Mouse (Mus musculus): ENCODE measurements at regions not wholly inside any gene's neighbourhood (a gene's known extent, or its start where the extent isn't known, plus 50 kb on each side); places are given as distances from the start of the nearest gene placed in this dataset.
A peak's percentile ranks its signal among the peaks of the same experiment; 100 is the strongest.

DNA sequence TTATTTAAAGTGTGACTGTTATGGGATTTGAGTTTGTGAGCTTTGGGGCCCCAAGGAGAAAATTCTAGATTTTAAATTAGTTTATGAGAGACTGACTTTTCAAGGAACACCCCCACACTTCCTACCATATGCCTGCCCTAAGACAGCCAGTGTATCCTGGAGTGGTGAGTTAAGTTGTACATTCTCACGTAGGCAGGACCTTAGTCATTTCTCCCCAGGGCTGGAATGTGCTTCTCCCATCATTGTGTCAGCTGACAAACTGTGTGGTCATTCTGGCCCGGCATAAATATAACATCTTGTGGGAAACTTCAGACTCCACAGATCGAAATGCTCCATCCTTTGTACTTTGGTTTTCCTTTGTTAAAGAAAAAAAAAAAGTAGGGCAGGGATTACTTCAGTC lies 73.1 kb upstream of the Tfpi start:
- no peak for DNase-seq (ENCODE audit: extremely low spot score in 1 of 2, low spot score in 2 of 2)
- Histone ChIP-seq H3K4me3 (no peak overlapping the region), H3K27ac (peak overlapping the region; percentile 72; the same call in 1 of the 2 replicates)
- TF ChIP-seq CTCF (IDR thresholded peaks at IDR 0.05), result no peak
- intact Hi-C loops (cut with DNase I), result loop anchor here (5.0 to 10.0 kb wide), 2 partner anchors 87 to 335 kb away; partner anchors contain the start of gene Rtn4rl2

DNA sequence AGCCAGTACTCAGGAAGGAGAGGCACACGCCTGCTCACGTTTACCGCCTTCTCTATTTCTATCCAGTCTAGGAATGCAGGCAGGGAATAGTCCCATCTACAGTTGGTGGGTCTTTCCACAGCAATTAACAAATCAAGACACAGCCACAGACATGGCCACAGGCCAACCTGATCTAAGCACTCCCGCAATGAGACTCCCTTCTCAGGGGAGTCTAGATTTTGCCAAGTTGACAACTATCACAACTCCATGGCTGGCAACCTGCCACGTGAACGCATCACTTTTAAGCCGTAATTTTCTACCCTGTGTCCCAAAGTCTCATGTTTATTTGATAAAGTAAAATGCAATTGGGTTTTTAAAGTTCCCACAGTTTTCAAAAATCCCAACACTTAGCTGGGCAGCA lies 72.0 kb upstream of the Tfpi start:
- TF ChIP-seq CTCF (IDR thresholded peaks at IDR 0.05), result no peak
- no peak for DNase-seq (ENCODE audit: extremely low spot score in 1 of 2, low spot score in 2 of 2)
- Histone ChIP-seq H3K4me3 (no peak overlapping the region), H3K27ac (no peak overlapping the region)
- intact Hi-C loops (cut with DNase I), result no loop called here

DNA sequence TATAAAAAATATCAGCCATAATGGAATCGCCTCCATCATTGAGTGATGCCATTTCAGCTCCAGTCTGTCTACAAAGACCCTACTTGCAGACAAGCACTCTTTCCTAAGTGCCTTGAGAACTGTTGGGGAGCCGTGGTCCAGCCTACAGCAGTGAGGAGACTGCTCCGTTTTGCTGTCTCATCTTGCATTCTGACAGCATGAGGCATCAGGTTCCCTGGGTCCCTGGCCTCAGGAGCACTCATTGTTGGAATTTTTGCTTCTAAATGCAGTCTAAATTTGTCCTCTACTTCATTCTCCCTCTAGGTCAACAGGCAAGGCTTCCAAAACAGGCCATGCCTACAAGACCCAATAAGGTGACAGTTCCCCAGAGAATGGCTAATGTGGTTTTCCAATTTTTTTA lies 69.1 kb upstream of the Tfpi start:
- no peak for DNase-seq (ENCODE audit: extremely low spot score in 1 of 2, low spot score in 2 of 2)
- Histone ChIP-seq H3K4me3 (no peak overlapping the region), H3K27ac (no peak overlapping the region)
- intact Hi-C loops (cut with DNase I), result no loop called here
- no peak for TF ChIP-seq CTCF (IDR thresholded peaks at IDR 0.05)

DNA sequence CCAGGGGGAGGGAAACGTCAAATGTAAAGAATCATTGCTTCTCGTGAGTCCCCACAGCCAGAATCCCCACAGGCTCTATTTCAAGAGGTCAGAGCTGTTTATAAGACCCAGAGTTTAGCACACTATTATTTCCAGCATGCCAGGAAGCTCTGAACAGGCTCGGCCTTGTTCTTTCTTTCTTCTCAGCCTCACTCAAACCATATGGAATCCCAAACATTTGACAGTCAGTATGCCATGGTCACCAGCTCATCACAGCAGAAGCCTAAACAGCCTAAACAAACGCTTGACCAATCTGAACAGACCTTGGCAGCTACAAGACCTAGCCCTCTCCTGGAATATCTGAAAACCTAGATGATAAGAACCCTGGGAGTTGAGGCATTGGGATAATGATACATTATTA lies 68.2 kb upstream of the Tfpi start:
- DNase-seq (ENCODE audit: extremely low spot score in 1 of 2, low spot score in 2 of 2), result no peak
- intact Hi-C loops (cut with DNase I), result no loop called here
- Histone ChIP-seq H3K27ac (no peak overlapping the region), H3K4me3 (no peak overlapping the region)
- no peak for TF ChIP-seq CTCF (IDR thresholded peaks at IDR 0.05)

DNA sequence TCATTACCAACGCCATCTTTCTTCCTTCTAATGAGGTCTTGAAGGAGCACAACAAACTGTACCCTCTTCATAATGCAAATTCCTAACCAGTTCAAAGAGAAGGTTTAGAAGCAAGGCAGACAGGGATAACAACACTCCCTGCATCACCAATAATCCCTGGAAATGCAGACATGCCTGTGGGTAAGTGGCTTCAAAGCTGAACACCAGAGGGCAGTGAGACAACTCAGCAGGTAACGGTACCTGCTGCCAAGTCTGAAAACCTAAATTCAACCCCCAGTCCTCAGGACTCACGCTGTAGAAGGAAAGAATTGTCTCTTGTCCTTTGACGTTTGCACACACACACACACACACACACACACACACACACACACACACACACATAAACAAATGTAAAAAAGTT lies 67.6 kb upstream of the Tfpi start:
- DNase-seq (ENCODE audit: extremely low spot score in 1 of 2, low spot score in 2 of 2), result no peak
- intact Hi-C loops (cut with DNase I), result no loop called here
- H3K4me3 ChIP-seq, result no peak overlapping the region
- peak; percentile 20 for TF ChIP-seq CTCF (IDR thresholded peaks at IDR 0.05)
- no peak overlapping the region for H3K27ac ChIP-seq

DNA sequence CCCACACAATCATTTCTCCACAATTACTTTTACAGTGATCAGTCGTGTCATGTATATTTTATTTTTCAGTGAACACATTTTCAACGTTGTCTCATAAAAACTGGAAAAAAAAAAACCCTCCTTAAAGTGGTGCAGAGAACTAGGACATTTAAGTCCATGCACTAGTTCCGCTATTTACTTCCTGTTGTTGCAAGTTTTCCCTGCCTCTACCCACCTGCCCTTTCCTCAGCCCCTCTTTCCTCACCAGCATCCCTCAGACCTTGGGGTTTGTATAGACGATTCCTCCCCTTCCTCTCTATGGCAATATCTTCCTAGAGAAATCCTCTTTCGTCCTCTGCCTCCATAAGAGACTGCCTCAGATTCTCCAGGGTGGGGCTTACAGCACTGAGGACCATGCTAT lies 64.9 kb upstream of the Tfpi start:
- Histone ChIP-seq H3K27ac (no peak overlapping the region), H3K4me3 (no peak overlapping the region)
- DNase-seq (ENCODE audit: extremely low spot score in 1 of 2, low spot score in 2 of 2), result no peak
- no peak for TF ChIP-seq CTCF (IDR thresholded peaks at IDR 0.05)
- intact Hi-C loops (cut with DNase I), result no loop called here

DNA sequence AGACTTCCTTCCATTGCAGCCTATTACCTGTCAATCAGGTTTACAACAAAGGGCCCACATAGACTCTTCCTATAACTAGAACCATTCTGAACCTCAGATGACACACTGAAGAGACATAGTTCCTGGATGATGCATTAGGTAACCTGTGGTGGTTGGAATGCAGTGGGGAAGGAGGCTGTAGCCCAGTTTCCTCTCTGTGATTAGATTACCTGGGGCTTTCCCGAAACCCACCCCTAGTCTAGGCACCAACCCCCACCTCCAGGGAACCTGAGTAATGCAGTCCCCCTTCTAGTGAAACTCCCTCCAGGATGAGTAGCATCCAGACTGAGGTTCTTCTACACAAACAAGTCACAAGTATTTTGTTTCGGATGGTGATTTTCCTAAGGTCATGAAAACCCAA lies 62.5 kb upstream of the Tfpi start:
- intact Hi-C loops (cut with DNase I), result no loop called here
- no peak overlapping the region for H3K27ac ChIP-seq

DNA sequence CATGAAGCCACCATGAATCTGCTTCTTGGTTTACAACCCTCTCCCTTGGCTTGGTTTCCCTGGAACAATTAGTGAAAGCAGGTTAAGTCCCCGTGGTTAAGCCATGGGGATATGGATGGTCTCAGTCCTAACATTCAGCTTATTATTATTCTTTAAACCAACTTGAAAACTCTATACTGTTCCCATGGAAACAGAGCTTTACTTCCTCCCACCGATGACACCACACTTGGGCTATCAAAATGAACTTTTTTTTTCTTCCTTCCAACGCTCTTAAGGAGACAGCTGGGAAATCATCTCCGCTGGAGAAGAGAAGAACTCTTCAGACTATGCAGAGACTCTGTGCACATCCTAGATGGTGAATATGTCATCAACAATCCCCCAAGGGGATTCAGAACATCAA lies 61.4 kb upstream of the Tfpi start:
- intact Hi-C loops (cut with DNase I), result no loop called here
- Histone ChIP-seq H3K27ac (0 out of 2 replicates have a peak overlapping the region, but pooled peaks have one; percentile 10), H3K4me3 (no peak overlapping the region)
- DNase-seq (ENCODE audit: extremely low spot score in 1 of 2, low spot score in 2 of 2), result no peak
- no peak for TF ChIP-seq CTCF (IDR thresholded peaks at IDR 0.05)

More for the DNA sequence above, 62.5 kb upstream of the Tfpi start:
- no peak for TF ChIP-seq CTCF (IDR thresholded peaks at IDR 0.05)
- DNase-seq (ENCODE audit: extremely low spot score in 1 of 2, low spot score in 2 of 2), result no peak
- no peak overlapping the region for H3K4me3 ChIP-seq

DNA sequence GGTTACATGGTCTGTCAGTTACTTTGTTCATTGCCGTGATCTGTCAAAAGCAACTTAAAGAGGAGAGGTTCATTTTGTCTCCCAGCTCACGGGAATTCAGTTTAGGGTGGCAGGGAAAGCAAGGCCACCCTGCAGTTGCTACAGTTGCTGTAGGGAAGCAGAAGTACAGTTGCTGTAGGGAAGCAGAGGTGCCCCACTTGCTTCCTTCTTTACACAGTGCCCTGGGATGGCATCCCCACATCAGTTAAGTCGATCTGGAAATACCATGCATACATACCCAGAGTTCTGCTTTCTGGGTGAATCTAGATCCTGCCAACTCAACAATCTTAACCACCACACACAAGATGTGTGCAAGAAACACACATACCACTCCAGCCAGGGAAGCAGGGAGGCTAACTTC lies 54.6 kb upstream of the Tfpi start:
- Histone ChIP-seq H3K27ac (no peak overlapping the region), H3K4me3 (no peak overlapping the region)
- intact Hi-C loops (cut with DNase I), result no loop called here
- TF ChIP-seq CTCF (IDR thresholded peaks at IDR 0.05), result no peak
- DNase-seq (ENCODE audit: extremely low spot score in 1 of 2, low spot score in 2 of 2), result no peak

DNA sequence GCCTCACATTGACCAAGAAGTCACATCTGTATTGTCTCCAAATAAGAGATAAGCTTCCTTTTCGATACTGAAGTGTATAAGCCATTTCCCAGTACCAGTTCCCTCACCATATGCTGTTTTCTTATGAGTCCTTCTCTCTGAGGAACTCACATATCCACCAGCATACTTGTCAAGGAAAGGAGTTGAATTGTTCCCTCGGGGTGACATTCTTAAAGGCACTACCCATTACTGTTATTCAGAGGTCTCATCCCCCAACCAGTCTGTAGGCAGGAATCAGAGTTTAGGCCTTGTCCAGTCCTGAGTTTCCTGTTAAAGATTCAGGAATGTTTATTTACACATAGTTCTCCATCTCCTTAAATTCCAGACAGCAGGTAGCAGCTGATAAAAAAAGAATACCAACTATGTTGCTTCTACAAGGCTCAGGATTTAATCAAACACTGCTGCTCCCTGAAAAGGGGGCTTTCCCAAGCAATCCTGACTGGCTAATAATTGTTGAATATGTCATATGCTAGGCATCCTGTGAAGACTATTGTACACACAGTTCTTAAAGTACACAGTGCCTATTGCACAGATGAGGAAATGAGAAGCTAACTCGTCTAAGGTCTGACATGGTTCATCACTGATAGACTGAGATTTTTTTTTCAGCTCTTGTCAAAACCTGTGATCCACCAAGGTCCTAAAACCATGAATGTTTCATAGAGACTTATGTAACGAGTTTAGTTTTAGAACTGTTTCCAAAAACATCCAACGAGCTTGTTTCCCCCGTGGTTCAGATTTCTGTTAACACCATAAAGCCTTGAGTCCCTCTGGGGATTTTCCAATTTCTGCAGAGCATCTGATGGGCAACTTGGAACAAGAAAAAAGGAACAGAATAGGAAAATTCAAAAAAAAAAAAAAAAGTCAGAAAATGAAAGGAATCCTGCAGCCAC lies 52.5 kb upstream of the Tfpi start:
- Histone ChIP-seq H3K27ac (peak overlapping the region; percentile 76), H3K4me3 (no peak overlapping the region)
- DNase-seq (ENCODE audit: extremely low spot score in 1 of 2, low spot score in 2 of 2), result no peak
- no peak for TF ChIP-seq CTCF (IDR thresholded peaks at IDR 0.05)
- intact Hi-C loops (cut with DNase I), result no loop called here

All from left cerebral cortex, adult 2 months (tissue).